In the genomic region with DNA sequence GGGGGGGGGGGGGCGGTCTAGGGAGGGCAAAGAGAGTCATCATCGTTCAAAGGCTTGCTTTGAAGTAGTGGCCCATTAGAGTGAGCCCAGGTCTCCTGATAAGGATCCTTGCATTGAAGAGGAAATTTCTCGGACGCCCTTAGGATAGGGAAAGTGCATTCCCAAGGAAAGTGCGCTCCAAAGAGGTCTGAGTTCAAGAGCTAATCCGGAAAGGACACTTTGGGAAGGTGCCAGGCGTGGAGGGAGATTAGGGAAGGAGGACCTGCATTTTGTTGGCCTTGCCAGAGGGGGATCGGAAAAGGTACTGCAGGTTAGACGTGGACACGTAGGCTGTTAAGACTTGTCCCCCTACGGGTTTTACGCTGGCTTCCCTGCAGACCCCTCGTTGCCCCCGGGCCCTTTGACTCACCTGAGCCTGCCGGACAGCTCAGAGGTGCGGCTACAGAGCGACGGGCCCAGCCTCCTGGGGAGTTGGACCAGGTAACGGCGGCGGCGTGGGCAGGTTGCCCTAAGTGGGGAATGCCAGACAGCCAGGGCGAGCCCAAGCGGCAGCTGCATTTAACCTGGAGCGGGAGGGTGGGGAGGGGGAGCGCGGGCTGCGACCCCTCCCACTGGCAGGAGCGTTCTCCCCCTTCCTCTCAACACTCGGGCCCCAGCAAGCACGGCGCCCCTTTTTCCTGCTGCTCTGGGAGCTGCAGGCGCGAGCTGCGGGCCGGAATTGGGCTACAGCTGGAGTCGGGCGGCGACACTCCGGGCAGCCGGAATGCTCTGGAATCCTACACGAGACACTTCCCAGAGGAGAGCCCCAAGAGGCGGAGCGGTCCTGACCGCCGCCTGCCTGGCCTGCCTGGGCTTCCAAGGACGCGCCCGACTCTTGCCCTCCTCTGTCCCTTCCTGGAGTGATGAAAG, we compare ENCODE assay signal across 9 mouse cellular contexts. TPM values are rescaled to one million over a fixed set of nuclear protein-coding genes. Genes with fewer than 3 reads are reported as not detected.
DNase-seq lines count a peak whose midpoint lies in the region; ATAC-seq and TF ChIP-seq lines count a peak whose summit lies in the region.
"Had no signal": no experiment of that assay in that cellular context is flagged by ENCODE, and none has a peak within 500 bp of the region (broad histone marks: within the 10 kb centered on the region; RNA-seq: fewer than 3 reads in every experiment).

No protein-coding gene starts in this region.

- H3K36me3 ChIP-seq in forebrain, embryonic 16.5 days (ENCODE audit: control insufficient read depth, insufficient read depth) = no peaks in the 10 kb centered on the region
- no peaks in the 10 kb centered on the region for H3K36me3 ChIP-seq in hindbrain, embryonic 11.5 days (ENCODE audit: control insufficient read depth, insufficient read depth, low read length)
- peaks cover 10% of the 10 kb centered on the region for H3K36me3 ChIP-seq in limb, embryonic 13.5 days
- no peaks in the 10 kb centered on the region for H3K36me3 ChIP-seq in midbrain, embryonic 14.5 days (ENCODE audit: control insufficient read depth, insufficient read depth, low read length)
- H3K36me3 ChIP-seq in thymus, adult 2 months (ENCODE audit: control insufficient read depth, insufficient read depth, low read length) = no peaks in the 10 kb centered on the region

- no peaks in the 10 kb centered on the region for H3K9me3 ChIP-seq in forebrain, embryonic 16.5 days (ENCODE audit: control insufficient read depth, low read length)
- no peaks in the 10 kb centered on the region for H3K9me3 ChIP-seq in hindbrain, embryonic 11.5 days (ENCODE audit: control insufficient read depth, low read length)
- H3K9me3 ChIP-seq in limb, embryonic 13.5 days = no peaks in the 10 kb centered on the region
- H3K9me3 ChIP-seq in midbrain, embryonic 14.5 days (ENCODE audit: control insufficient read depth, low read length) = no peaks in the 10 kb centered on the region

- 1% methylated on average over 40 of the region's 49 CpGs for WGBS in forebrain, embryonic 16.5 days
- WGBS in hindbrain, embryonic 11.5 days = 1% methylated on average over 44 of the region's 49 CpGs
- WGBS in limb, embryonic 13.5 days = under 1% methylated on average over 47 of the region's 49 CpGs
- WGBS in midbrain, embryonic 14.5 days = 2% methylated on average over 48 of the region's 49 CpGs
- 12% methylated on average over 49 of the region's 49 CpGs for WGBS in thymus, adult 2 months

- H3K27me3 ChIP-seq in forebrain, embryonic 16.5 days (replicated peaks; ENCODE audit: control insufficient read depth, insufficient read depth, low read length) = peaks cover 89% of the 10 kb centered on the region
- H3K27me3 ChIP-seq in hindbrain, embryonic 11.5 days (ENCODE audit: control insufficient read depth, insufficient read depth, low read length) = peaks cover 91% of the 10 kb centered on the region
- peaks cover 99% of the 10 kb centered on the region for H3K27me3 ChIP-seq in limb, embryonic 13.5 days
- H3K27me3 ChIP-seq in midbrain, embryonic 14.5 days (ENCODE audit: control insufficient read depth, insufficient read depth, low read length) = peaks cover 97% of the 10 kb centered on the region
- peaks cover 9% of the 10 kb centered on the region; the same call in 1 of the 2 replicates for H3K27me3 ChIP-seq in thymus, adult 2 months (ENCODE audit: control insufficient read depth, insufficient read depth, low read length)

- no peak for TF ChIP-seq CTCF in thymus, adult 2 months (IDR thresholded peaks at IDR 0.05; ENCODE audit: borderline replicate concordance, control insufficient read depth, extremely low read depth, insufficient read depth, low read length, poor library complexity)

- no peak overlapping the region; the same call in 1 of the 2 replicates for H3K9ac ChIP-seq in forebrain, embryonic 16.5 days (replicated peaks; ENCODE audit: low read depth, low read length)
- H3K9ac ChIP-seq in hindbrain, embryonic 11.5 days (ENCODE audit: low read depth, low read length) = no peak overlapping the region
- peak overlapping the region; percentile 71 for H3K9ac ChIP-seq in limb, embryonic 13.5 days
- H3K9ac ChIP-seq in midbrain, embryonic 14.5 days (replicated peaks; ENCODE audit: low read length) = no peak overlapping the region

- H3K4me3 ChIP-seq in brown adipose tissue, adult 24 weeks (ENCODE audit: insufficient read depth, low read depth, low read length) = peak overlapping the region; percentile 31
- peak overlapping the region; percentile 25 for H3K4me3 ChIP-seq in forebrain, embryonic 16.5 days (replicated peaks; ENCODE audit: low read length)
- H3K4me3 ChIP-seq in hindbrain, embryonic 11.5 days (ENCODE audit: low read depth, low read length) = peak overlapping the region; percentile 23
- peak overlapping the region; percentile 52 for H3K4me3 ChIP-seq in limb, embryonic 13.5 days
- H3K4me3 ChIP-seq in midbrain, embryonic 14.5 days (replicated peaks; ENCODE audit: low read depth, low read length) = peak overlapping the region; percentile 24
- no peak overlapping the region for H3K4me3 ChIP-seq in thymus, adult 2 months (ENCODE audit: control insufficient read depth, insufficient read depth, low read length)

- TF ChIP-seq POLR2A in thymus, adult 2 months (IDR thresholded peaks at IDR 0.05; ENCODE audit: control insufficient read depth, extremely low read depth, insufficient read depth, low read length, poor library complexity) = no peak

- no peak overlapping the region for H3K27ac ChIP-seq in brown adipose tissue, adult 24 weeks (replicated peaks; ENCODE audit: low read depth, low read length)
- no peak overlapping the region for H3K27ac ChIP-seq in forebrain, embryonic 16.5 days (ENCODE audit: low read length)
- no peak overlapping the region for H3K27ac ChIP-seq in hindbrain, embryonic 11.5 days (ENCODE audit: low read depth, low read length)
- peak overlapping the region; percentile 85 for H3K27ac ChIP-seq in limb, embryonic 13.5 days
- H3K27ac ChIP-seq in midbrain, embryonic 14.5 days (replicated peaks; ENCODE audit: low read depth, low read length) = no peak overlapping the region
- H3K27ac ChIP-seq in thymus, adult 2 months (ENCODE audit: control insufficient read depth, insufficient read depth, low read length) = no peak overlapping the region

- ATAC-seq in forebrain, embryonic 16.5 days = no peak
- ATAC-seq in hindbrain, embryonic 11.5 days (ENCODE audit: low FRiP score) = no peak
- ATAC-seq in limb, embryonic 13.5 days (ENCODE audit: low FRiP score, low read depth) = no peak; the same call in 1 of the 2 replicates
- ATAC-seq in midbrain, embryonic 14.5 days (ENCODE audit: low FRiP score, low TSS enrichment) = no peak
- no peak for ATAC-seq in erythroid progenitor cell, adult 5-6 weeks (replicated peaks; ENCODE audit: low FRiP score, poor library complexity, severe bottlenecking)

- peak overlapping the region; percentile 35 for H3K4me2 ChIP-seq in forebrain, embryonic 16.5 days (ENCODE audit: low read length)
- H3K4me2 ChIP-seq in hindbrain, embryonic 11.5 days (replicated peaks; ENCODE audit: low read depth, low read length) = peak overlapping the region; percentile 44
- peak overlapping the region; percentile 72 for H3K4me2 ChIP-seq in limb, embryonic 13.5 days (replicated peaks)
- peak overlapping the region; percentile 42 for H3K4me2 ChIP-seq in midbrain, embryonic 14.5 days (ENCODE audit: low read length)

- DNase-seq in hindbrain, embryonic 11.5 days (ENCODE audit: low spot score) = peak; percentile 55
- peak; percentile 43 for DNase-seq in midbrain, embryonic 14.5 days
- no peak for DNase-seq in thymus, adult 2 months
- no peak for DNase-seq in c-Kit-positive CD71-positive TER-119-positive erythroid progenitor cells, embryonic 14.5 days (ENCODE audit: low spot score)

- no peaks in the 10 kb centered on the region; the same call in 1 of the 2 replicates for H3K4me1 ChIP-seq in brown adipose tissue, adult 24 weeks (ENCODE audit: control insufficient read depth, insufficient read depth, insufficient read length, low read length)
- peaks cover 12% of the 10 kb centered on the region for H3K4me1 ChIP-seq in forebrain, embryonic 16.5 days (replicated peaks; ENCODE audit: control insufficient read depth, insufficient read depth, low read length)
- H3K4me1 ChIP-seq in hindbrain, embryonic 11.5 days (replicated peaks; ENCODE audit: control insufficient read depth, insufficient read depth, low read length) = peaks cover 4% of the 10 kb centered on the region; the same call in 1 of the 2 replicates
- peaks cover 58% of the 10 kb centered on the region for H3K4me1 ChIP-seq in limb, embryonic 13.5 days
- H3K4me1 ChIP-seq in midbrain, embryonic 14.5 days (ENCODE audit: control insufficient read depth, insufficient read depth, low read length) = peaks cover 7% of the 10 kb centered on the region
- H3K4me1 ChIP-seq in thymus, adult 2 months (replicated peaks; ENCODE audit: control insufficient read depth, insufficient read depth, low read length) = no peaks in the 10 kb centered on the region; the same call in 1 of the 2 replicates

RNA-seq across cellular contexts. Expression of gene Matn4, which starts 0.6 kb away (rescaled TPM):
- polyA plus RNA-seq in brown adipose tissue, adult 24 weeks (2012; ENCODE audit: insufficient read depth, insufficient read length, missing spikeins) = 0.52 TPM in 1 of 2 replicates, not detected in the other
- 2.0 and 3.1 TPM in 2 replicates for polyA plus RNA-seq in forebrain, embryonic 16.5 days (2015; fragmentation: Nextera tagmentation; extraction: Ambion mirVana)
- 0.71 and 0.91 TPM in 2 replicates for polyA plus RNA-seq in hindbrain, embryonic 11.5 days (2014; fragmentation: Nextera tagmentation; extraction: Ambion mirVana)
- 192 and 200 TPM in 2 replicates for polyA plus RNA-seq in limb, embryonic 13.5 days (2015; fragmentation: Nextera tagmentation; extraction: Ambion mirVana)
- polyA plus RNA-seq in midbrain, embryonic 14.5 days (2014; fragmentation: Nextera tagmentation; extraction: Ambion mirVana) = not detected in 2 replicates
- polyA plus RNA-seq in thymus, adult 2 months (2012; rRNA removed) = 0.82 and 0.93 TPM in 2 replicates
- total RNA-seq in erythroid progenitor cell, adult 5-6 weeks (2015; ENCODE audit: low replicate concordance) = not detected in 2 replicates
- not detected in 2 replicates for total RNA-seq in erythroid progenitor cell, adult 5-6 weeks (2017; ENCODE audit: low replicate concordance)
- total RNA-seq: hematopoietic stem cell, adult 5-6 weeks had no signal

RNA-seq across cellular contexts. Expression of gene Rbpjl, which starts 1.4 kb away (rescaled TPM):
- not detected in 2 replicates for polyA plus RNA-seq in brown adipose tissue, adult 24 weeks (2012; ENCODE audit: insufficient read depth, insufficient read length, missing spikeins)
- polyA plus RNA-seq in forebrain, embryonic 16.5 days (2015; fragmentation: Nextera tagmentation; extraction: Ambion mirVana) = 0.10 and 0.11 TPM in 2 replicates
- not detected in 2 replicates for polyA plus RNA-seq in hindbrain, embryonic 11.5 days (2014; fragmentation: Nextera tagmentation; extraction: Ambion mirVana)
- polyA plus RNA-seq in limb, embryonic 13.5 days (2015; fragmentation: Nextera tagmentation; extraction: Ambion mirVana) = 1.5 and 1.6 TPM in 2 replicates
- polyA plus RNA-seq in midbrain, embryonic 14.5 days (2014; fragmentation: Nextera tagmentation; extraction: Ambion mirVana) = not detected in 2 replicates
- 0.24 TPM in 1 of 2 replicates, not detected in the other for polyA plus RNA-seq in thymus, adult 2 months (2012; rRNA removed)
- total RNA-seq in erythroid progenitor cell, adult 5-6 weeks (2015; ENCODE audit: low replicate concordance) = not detected in 2 replicates
- total RNA-seq in erythroid progenitor cell, adult 5-6 weeks (2017; ENCODE audit: low replicate concordance) = not detected in 2 replicates
- total RNA-seq: hematopoietic stem cell, adult 5-6 weeks had no signal

RNA-seq across cellular contexts. Expression of gene Slpi, which starts 15.4 kb away (rescaled TPM):
- polyA plus RNA-seq in brown adipose tissue, adult 24 weeks (2012; ENCODE audit: insufficient read depth, insufficient read length, missing spikeins) = 2.6 TPM in 1 of 2 replicates, not detected in the other
- not detected in 2 replicates for polyA plus RNA-seq in forebrain, embryonic 16.5 days (2015; fragmentation: Nextera tagmentation; extraction: Ambion mirVana)
- polyA plus RNA-seq in hindbrain, embryonic 11.5 days (2014; fragmentation: Nextera tagmentation; extraction: Ambion mirVana) = 0.43 and 0.46 TPM in 2 replicates
- polyA plus RNA-seq in limb, embryonic 13.5 days (2015; fragmentation: Nextera tagmentation; extraction: Ambion mirVana) = 3.2 and 3.8 TPM in 2 replicates
- not detected in 2 replicates for polyA plus RNA-seq in midbrain, embryonic 14.5 days (2014; fragmentation: Nextera tagmentation; extraction: Ambion mirVana)
- polyA plus RNA-seq in thymus, adult 2 months (2012; rRNA removed) = 4.9 and 7.5 TPM in 2 replicates
- total RNA-seq in erythroid progenitor cell, adult 5-6 weeks (2015; ENCODE audit: low replicate concordance) = 36.9 and 68.8 TPM in 2 replicates
- total RNA-seq in erythroid progenitor cell, adult 5-6 weeks (2017; ENCODE audit: low replicate concordance) = 6.3 and 11.0 TPM in 2 replicates

RNA-seq across cellular contexts. Expression of gene Sdc4, which starts 39.4 kb away (rescaled TPM):
- polyA plus RNA-seq in brown adipose tissue, adult 24 weeks (2012; ENCODE audit: insufficient read depth, insufficient read length, missing spikeins) = 34.7 and 37.6 TPM in 2 replicates
- 5.1 and 8.2 TPM in 2 replicates for polyA plus RNA-seq in forebrain, embryonic 16.5 days (2015; fragmentation: Nextera tagmentation; extraction: Ambion mirVana)
- 9.8 and 11.6 TPM in 2 replicates for polyA plus RNA-seq in hindbrain, embryonic 11.5 days (2014; fragmentation: Nextera tagmentation; extraction: Ambion mirVana)
- 61.0 and 63.6 TPM in 2 replicates for polyA plus RNA-seq in limb, embryonic 13.5 days (2015; fragmentation: Nextera tagmentation; extraction: Ambion mirVana)
- polyA plus RNA-seq in midbrain, embryonic 14.5 days (2014; fragmentation: Nextera tagmentation; extraction: Ambion mirVana) = 2.4 and 4.9 TPM in 2 replicates
- polyA plus RNA-seq in thymus, adult 2 months (2012; rRNA removed) = 18.6 TPM in 2 replicates
- total RNA-seq in erythroid progenitor cell, adult 5-6 weeks (2015; ENCODE audit: low replicate concordance) = 2.5 and 7.2 TPM in 2 replicates
- 5.7 and 7.2 TPM in 2 replicates for total RNA-seq in erythroid progenitor cell, adult 5-6 weeks (2017; ENCODE audit: low replicate concordance)

RNA-seq across cellular contexts. Expression of gene Sys1, which starts 52.4 kb away (rescaled TPM):
- 24.4 and 27.2 TPM in 2 replicates for polyA plus RNA-seq in brown adipose tissue, adult 24 weeks (2012; ENCODE audit: insufficient read depth, insufficient read length, missing spikeins)
- 69.5 and 76.9 TPM in 2 replicates for polyA plus RNA-seq in forebrain, embryonic 16.5 days (2015; fragmentation: Nextera tagmentation; extraction: Ambion mirVana)
- 71.3 and 72.2 TPM in 2 replicates for polyA plus RNA-seq in hindbrain, embryonic 11.5 days (2014; fragmentation: Nextera tagmentation; extraction: Ambion mirVana)
- 65.2 and 66.6 TPM in 2 replicates for polyA plus RNA-seq in limb, embryonic 13.5 days (2015; fragmentation: Nextera tagmentation; extraction: Ambion mirVana)
- 93.1 and 97.2 TPM in 2 replicates for polyA plus RNA-seq in midbrain, embryonic 14.5 days (2014; fragmentation: Nextera tagmentation; extraction: Ambion mirVana)
- 183 and 220 TPM in 2 replicates for polyA plus RNA-seq in thymus, adult 2 months (2012; rRNA removed)
- total RNA-seq in erythroid progenitor cell, adult 5-6 weeks (2015; ENCODE audit: low replicate concordance) = 8.8 and 10.8 TPM in 2 replicates
- 3.1 and 5.3 TPM in 2 replicates for total RNA-seq in erythroid progenitor cell, adult 5-6 weeks (2017; ENCODE audit: low replicate concordance)

Comparison
In these comparisons a context has a peak if more than half of its experiments do, and no peak if none do; other contexts are left out.
1. DNase-seq: peak in hindbrain, embryonic 11.5 days (single experiment) and midbrain, embryonic 14.5 days (single experiment); none in thymus, adult 2 months (single experiment) and c-Kit-positive CD71-positive TER-119-positive erythroid progenitor cells, embryonic 14.5 days (single experiment).
2. RNA of gene Matn4, which starts 0.6 kb away (polyA plus RNA-seq): 192 to 200 TPM in limb, embryonic 13.5 days; 2.0 to 3.1 TPM in forebrain, embryonic 16.5 days, 0.71 to 0.91 TPM in hindbrain, embryonic 11.5 days, 0.82 to 0.93 TPM in thymus, adult 2 months, 0.52 TPM in brown adipose tissue, adult 24 weeks and not detected in midbrain, embryonic 14.5 days; every median in the first group is over 10 times any median in the second.
3. Peak in every context shown above with its lines, with median percentiles within 50 percentile points of each other: H3K4me2 ChIP-seq.